Comparison of ENCODE assay signal across 9 mouse cellular contexts in genomic region chr4:138215671-138216199, GRCm38 (mm10). TPM values are rescaled to one million over a fixed set of nuclear protein-coding genes. Genes with fewer than 3 reads are reported as not detected.
DNase-seq lines count a peak whose midpoint lies in the region; ATAC-seq lines count a peak whose summit lies in the region.
"Had no signal": no experiment of that assay in that cellular context is flagged by ENCODE, and none has a peak within 500 bp of the region (broad histone marks: within the 10 kb centered on the region; RNA-seq: fewer than 3 reads in every experiment).

No protein-coding gene starts in this region.

- no peak for DNase-seq in kidney, postnatal 14 days
- no peak for DNase-seq in gastrocnemius, postnatal 4 days (ENCODE audit: low spot score in 2 of 2)
- no peak for DNase-seq in ovary, postnatal 36 days (ENCODE audit: low spot score)
- no peak for DNase-seq in c-Kit-positive CD71-positive TER-119-positive erythroid progenitor cells, embryonic 14.5 days (ENCODE audit: low spot score)

- H3K9me3 ChIP-seq in kidney, embryonic 16.5 days (ENCODE audit: low read length) = no peaks in the 10 kb centered on the region
- H3K9me3 ChIP-seq in embryonic facial prominence, embryonic 12.5 days = 0 out of 2 replicates have a peak, but pooled peaks cover 3% of the 10 kb centered on the region
- no peaks in the 10 kb centered on the region for H3K9me3 ChIP-seq in intestine, embryonic 15.5 days
- H3K9me3 ChIP-seq in midbrain, embryonic 13.5 days = no peaks in the 10 kb centered on the region

- H3K4me3 ChIP-seq in kidney, embryonic 16.5 days (ENCODE audit: low read length) = peak overlapping the region; percentile 90
- H3K4me3 ChIP-seq in embryonic facial prominence, embryonic 12.5 days = peak overlapping the region; percentile 99
- peak overlapping the region; percentile 95 for H3K4me3 ChIP-seq in intestine, embryonic 15.5 days (replicated peaks)
- H3K4me3 ChIP-seq in midbrain, embryonic 13.5 days (replicated peaks) = peak overlapping the region; percentile 98

- H3K4me2 ChIP-seq in kidney, embryonic 16.5 days (replicated peaks; ENCODE audit: low read depth, low read length) = peak overlapping the region; percentile 78
- H3K4me2 ChIP-seq in embryonic facial prominence, embryonic 12.5 days (replicated peaks) = peak overlapping the region; percentile 92
- peak overlapping the region; percentile 74 for H3K4me2 ChIP-seq in intestine, embryonic 15.5 days (replicated peaks)
- peak overlapping the region; percentile 72 for H3K4me2 ChIP-seq in midbrain, embryonic 13.5 days (replicated peaks)

- peak overlapping the region; percentile 97 for H3K9ac ChIP-seq in kidney, embryonic 16.5 days (replicated peaks; ENCODE audit: low read length)
- H3K9ac ChIP-seq in embryonic facial prominence, embryonic 12.5 days = peak overlapping the region; percentile 99
- H3K9ac ChIP-seq in intestine, embryonic 15.5 days = peak overlapping the region; percentile 93
- H3K9ac ChIP-seq in midbrain, embryonic 13.5 days (replicated peaks) = peak overlapping the region; percentile 98

- 44% methylated on average over 13 of the region's 13 CpGs for WGBS in kidney, embryonic 16.5 days
- WGBS in embryonic facial prominence, embryonic 12.5 days = 47% methylated on average over 13 of the region's 13 CpGs
- 42% methylated on average over 13 of the region's 13 CpGs for WGBS in intestine, embryonic 15.5 days
- WGBS in midbrain, embryonic 13.5 days = 42% methylated on average over 13 of the region's 13 CpGs

- H3K27me3 ChIP-seq in kidney, embryonic 16.5 days (ENCODE audit: insufficient read depth, low read length) = no peaks in the 10 kb centered on the region
- H3K27me3 ChIP-seq in embryonic facial prominence, embryonic 12.5 days = no peaks in the 10 kb centered on the region
- no peaks in the 10 kb centered on the region for H3K27me3 ChIP-seq in intestine, embryonic 15.5 days (replicated peaks)
- no peaks in the 10 kb centered on the region for H3K27me3 ChIP-seq in midbrain, embryonic 13.5 days

- H3K27ac ChIP-seq in kidney, embryonic 16.5 days (ENCODE audit: low read length) = peak overlapping the region; percentile 99
- peak overlapping the region; percentile 99 for H3K27ac ChIP-seq in embryonic facial prominence, embryonic 12.5 days
- H3K27ac ChIP-seq in intestine, embryonic 15.5 days = peak overlapping the region; percentile 99
- peak overlapping the region; percentile 100 for H3K27ac ChIP-seq in midbrain, embryonic 13.5 days

- peaks cover 36% of the 10 kb centered on the region for H3K4me1 ChIP-seq in kidney, embryonic 16.5 days (ENCODE audit: insufficient read depth, low read length)
- H3K4me1 ChIP-seq in embryonic facial prominence, embryonic 12.5 days = peaks cover 28% of the 10 kb centered on the region
- H3K4me1 ChIP-seq in intestine, embryonic 15.5 days (replicated peaks) = peaks cover 24% of the 10 kb centered on the region
- H3K4me1 ChIP-seq in midbrain, embryonic 13.5 days (replicated peaks) = peaks cover 39% of the 10 kb centered on the region

- no peak for ATAC-seq in kidney, embryonic 16.5 days (ENCODE audit: low FRiP score, low TSS enrichment)
- no peak for ATAC-seq in embryonic facial prominence, embryonic 12.5 days (ENCODE audit: insufficient number of reproducible peaks, insufficient read depth, low FRiP score, low TSS enrichment)
- no peak for ATAC-seq in intestine, embryonic 15.5 days
- ATAC-seq in midbrain, embryonic 13.5 days = no peak

- peaks cover 7% of the 10 kb centered on the region; the same call in 1 of the 2 replicates for H3K36me3 ChIP-seq in kidney, embryonic 16.5 days (ENCODE audit: insufficient read depth, low read length)
- H3K36me3 ChIP-seq in embryonic facial prominence, embryonic 12.5 days = no peaks in the 10 kb centered on the region
- no peaks in the 10 kb centered on the region for H3K36me3 ChIP-seq in intestine, embryonic 15.5 days
- H3K36me3 ChIP-seq in midbrain, embryonic 13.5 days = no peaks in the 10 kb centered on the region

RNA-seq across cellular contexts. Expression of gene Hp1bp3, which starts 0.4 kb away (rescaled TPM):
- 155 and 160 TPM in 2 replicates for polyA plus RNA-seq in kidney, embryonic 16.5 days (2015; fragmentation: Nextera tagmentation; extraction: Ambion mirVana)
- 195 and 207 TPM in 2 replicates for polyA plus RNA-seq in embryonic facial prominence, embryonic 12.5 days (2016; fragmentation: Nextera tagmentation; extraction: Ambion mirVana)
- polyA plus RNA-seq in intestine, embryonic 15.5 days (2015; fragmentation: Nextera tagmentation; extraction: Ambion mirVana) = 110 and 129 TPM in 2 replicates
- 229 and 255 TPM in 2 replicates for polyA plus RNA-seq in midbrain, embryonic 13.5 days (2015; fragmentation: Nextera tagmentation; extraction: Ambion mirVana)
- 100 to 1,000 TPM; 102 to 108 TPM for total RNA-seq in gastrocnemius, postnatal 4 days (2021)

RNA-seq across cellular contexts. Expression of gene Sh2d5, which starts 34.5 kb away (rescaled TPM):
- polyA plus RNA-seq in kidney, embryonic 16.5 days (2015; fragmentation: Nextera tagmentation; extraction: Ambion mirVana) = 0.67 and 0.76 TPM in 2 replicates
- 1.1 and 1.2 TPM in 2 replicates for polyA plus RNA-seq in embryonic facial prominence, embryonic 12.5 days (2016; fragmentation: Nextera tagmentation; extraction: Ambion mirVana)
- 0.62 and 0.69 TPM in 2 replicates for polyA plus RNA-seq in intestine, embryonic 15.5 days (2015; fragmentation: Nextera tagmentation; extraction: Ambion mirVana)
- polyA plus RNA-seq in midbrain, embryonic 13.5 days (2015; fragmentation: Nextera tagmentation; extraction: Ambion mirVana) = 7.0 and 8.5 TPM in 2 replicates
- under 1 TPM in 1 of 2 experiments, not detected in 1; 0.39 TPM for total RNA-seq in gastrocnemius, postnatal 4 days (2021)

RNA-seq across cellular contexts. Expression of gene Kif17, which starts 34.5 kb away (rescaled TPM):
- polyA plus RNA-seq in kidney, embryonic 16.5 days (2015; fragmentation: Nextera tagmentation; extraction: Ambion mirVana) = 2.2 and 2.6 TPM in 2 replicates
- polyA plus RNA-seq in embryonic facial prominence, embryonic 12.5 days (2016; fragmentation: Nextera tagmentation; extraction: Ambion mirVana) = 1.3 and 1.9 TPM in 2 replicates
- 0.83 and 0.95 TPM in 2 replicates for polyA plus RNA-seq in intestine, embryonic 15.5 days (2015; fragmentation: Nextera tagmentation; extraction: Ambion mirVana)
- polyA plus RNA-seq in midbrain, embryonic 13.5 days (2015; fragmentation: Nextera tagmentation; extraction: Ambion mirVana) = 1.4 and 1.5 TPM in 2 replicates
- total RNA-seq in gastrocnemius, postnatal 4 days (2021) = under 1 TPM; 0.34 TPM
- total RNA-seq: neutrophil, adult 5-6 weeks had no signal
